Mouse (Mus musculus): Measurements from ENCODE around the gene Dmpk. TPM values are rescaled to one million over a fixed set of nuclear protein-coding genes. Genes with fewer than 3 reads are reported as not detected.

Dmpk gene
- polyA plus RNA-seq, 1 experiment from 2014 or later = 14.2 TPM

- TF ChIP-seq EP300 (IDR thresholded peaks at IDR 0.05; ENCODE audit: low read depth) = no peak
- TF ChIP-seq CTCF (IDR thresholded peaks at IDR 0.05; ENCODE audit: low read depth) = no peak
- Histone ChIP-seq H3K9me3 (ENCODE audit: low read length) (no peaks in the 10 kb centered on the region), H3K27me3 (ENCODE audit: insufficient read depth, low read length) (no peaks in the 10 kb centered on the region), H3K27ac (ENCODE audit: low read depth) (no peak overlapping the region), H3K4me1 (ENCODE audit: insufficient read depth) (peaks cover 21% of the 10 kb centered on the region), H3K9ac (replicated peaks) (no peak overlapping the region), H3K36me3 (replicated peaks; ENCODE audit: insufficient read depth, low read length) (no peaks in the 10 kb centered on the region), H3K4me3 (ENCODE audit: low read depth, low read length) (no peak overlapping the region), H3K4me2 (ENCODE audit: low read depth, low read length) (no peak overlapping the region)
- 79% methylated on average over 4 of the region's 4 CpGs for WGBS (ENCODE audit: insufficient replicate concordance)
- DNase-seq (no peak), ATAC-seq (no peak)
These were observed 38.0 kb downstream of the Dmpk start for GRCm38 (mm10) chr7:19121686-19122085.

GRCm38 (mm10) chr7:19124713-19125112 lies 41.1 kb downstream of the Dmpk start:
- no peak for DNase-seq
- no peak for TF ChIP-seq EP300 (IDR thresholded peaks at IDR 0.05; ENCODE audit: low read depth)
- TF ChIP-seq CTCF (IDR thresholded peaks at IDR 0.05; ENCODE audit: low read depth) = no peak
- no peak overlapping the region for H3K4me3 ChIP-seq (ENCODE audit: low read depth, low read length)
- H3K27me3 ChIP-seq (ENCODE audit: insufficient read depth, low read length) = no peaks in the 10 kb centered on the region
- 83% methylated on average over 6 of the region's 6 CpGs for WGBS (ENCODE audit: insufficient replicate concordance)
- no peak for ATAC-seq
- H3K4me2 ChIP-seq (ENCODE audit: low read depth, low read length) = no peak overlapping the region
- H3K9ac ChIP-seq (replicated peaks) = no peak overlapping the region
- H3K9me3 ChIP-seq (ENCODE audit: low read length) = no peaks in the 10 kb centered on the region
- no peak overlapping the region for H3K27ac ChIP-seq (ENCODE audit: low read depth)
- H3K4me1 ChIP-seq (ENCODE audit: insufficient read depth) = peaks cover 14% of the 10 kb centered on the region
- 0 out of 2 replicates have a peak, but pooled peaks cover 2% of the 10 kb centered on the region for H3K36me3 ChIP-seq (replicated peaks; ENCODE audit: insufficient read depth, low read length)

- TF ChIP-seq CTCF (IDR thresholded peaks at IDR 0.05; ENCODE audit: low read depth) (no peak), EP300 (IDR thresholded peaks at IDR 0.05; ENCODE audit: low read depth) (no peak)
- no peak overlapping the region for H3K4me3 ChIP-seq (ENCODE audit: low read depth, low read length)
- H3K4me1 ChIP-seq (ENCODE audit: insufficient read depth) = peaks cover 6% of the 10 kb centered on the region
- 88% methylated on average over 5 of the region's 5 CpGs for WGBS (ENCODE audit: insufficient replicate concordance)
- no peak overlapping the region for H3K4me2 ChIP-seq (ENCODE audit: low read depth, low read length)
- ATAC-seq = no peak
- H3K36me3 ChIP-seq (replicated peaks; ENCODE audit: insufficient read depth, low read length) = 0 out of 2 replicates have a peak, but pooled peaks cover 2% of the 10 kb centered on the region
- H3K27me3 ChIP-seq (ENCODE audit: insufficient read depth, low read length) = no peaks in the 10 kb centered on the region
- H3K9ac ChIP-seq (replicated peaks) = no peak overlapping the region
- no peak overlapping the region for H3K27ac ChIP-seq (ENCODE audit: low read depth)
- no peak for DNase-seq
- no peaks in the 10 kb centered on the region for H3K9me3 ChIP-seq (ENCODE audit: low read length)
These were observed 44.1 kb downstream of the Dmpk start for GRCm38 (mm10) chr7:19127744-19128143.

GRCm38 (mm10) chr7:19129396-19129795 lies 45.7 kb downstream of the Dmpk start:
- H3K27me3 ChIP-seq (ENCODE audit: insufficient read depth, low read length) = no peaks in the 10 kb centered on the region
- no peak for ATAC-seq
- H3K9me3 ChIP-seq (ENCODE audit: low read length) = no peaks in the 10 kb centered on the region
- H3K4me2 ChIP-seq (ENCODE audit: low read depth, low read length) = no peak overlapping the region
- peaks cover 6% of the 10 kb centered on the region for H3K4me1 ChIP-seq (ENCODE audit: insufficient read depth)
- no peak overlapping the region for H3K4me3 ChIP-seq (ENCODE audit: low read depth, low read length)
- no peak for DNase-seq
- H3K9ac ChIP-seq (replicated peaks) = no peak overlapping the region
- TF ChIP-seq EP300 (IDR thresholded peaks at IDR 0.05; ENCODE audit: low read depth) = no peak
- TF ChIP-seq CTCF (IDR thresholded peaks at IDR 0.05; ENCODE audit: low read depth) = no peak
- H3K36me3 ChIP-seq (replicated peaks; ENCODE audit: insufficient read depth, low read length) = 0 out of 2 replicates have a peak, but pooled peaks cover 2% of the 10 kb centered on the region
- H3K27ac ChIP-seq (ENCODE audit: low read depth) = no peak overlapping the region
- WGBS (ENCODE audit: insufficient replicate concordance) = 89% methylated on average over 5 of the region's 5 CpGs

- WGBS (ENCODE audit: insufficient replicate concordance) = 27% methylated on average over 4 of the region's 4 CpGs
- Histone ChIP-seq H3K9me3 (ENCODE audit: low read length) (no peaks in the 10 kb centered on the region), H3K9ac (replicated peaks) (no peak overlapping the region), H3K27ac (ENCODE audit: low read depth) (peak overlapping the region; percentile 19; the same call in 1 of the 2 replicates), H3K27me3 (ENCODE audit: insufficient read depth, low read length) (no peaks in the 10 kb centered on the region), H3K4me3 (ENCODE audit: low read depth, low read length) (peak overlapping the region; percentile 56; the same call in 1 of the 2 replicates), H3K36me3 (replicated peaks; ENCODE audit: insufficient read depth, low read length) (peaks cover 6% of the 10 kb centered on the region), H3K4me2 (ENCODE audit: low read depth, low read length) (peak overlapping the region; percentile 82), H3K4me1 (ENCODE audit: insufficient read depth) (peaks cover 6% of the 10 kb centered on the region)
- DNase-seq (no peak), ATAC-seq (no peak)
- TF ChIP-seq CTCF (IDR thresholded peaks at IDR 0.05; ENCODE audit: low read depth) = peak; percentile 30
- no peak for TF ChIP-seq EP300 (IDR thresholded peaks at IDR 0.05; ENCODE audit: low read depth)
These were observed 47.0 kb downstream of the Dmpk start for GRCm38 (mm10) chr7:19130657-19131056.

GRCm38 (mm10) chr7:19131324-19131848 lies 47.7 kb downstream of the Dmpk start:
- Histone ChIP-seq H3K4me2 (ENCODE audit: low read depth, low read length) (peak overlapping the region; percentile 82), H3K4me3 (ENCODE audit: low read depth, low read length) (peak overlapping the region; percentile 56), H3K27me3 (ENCODE audit: insufficient read depth, low read length) (no peaks in the 10 kb centered on the region), H3K27ac (ENCODE audit: low read depth) (peak overlapping the region; percentile 24; the same call in 1 of the 2 replicates), H3K9ac (replicated peaks) (peak overlapping the region; percentile 55), H3K36me3 (replicated peaks; ENCODE audit: insufficient read depth, low read length) (peaks cover 13% of the 10 kb centered on the region), H3K4me1 (ENCODE audit: insufficient read depth) (peaks cover 6% of the 10 kb centered on the region), H3K9me3 (ENCODE audit: low read length) (no peaks in the 10 kb centered on the region)
- TF ChIP-seq EP300 (IDR thresholded peaks at IDR 0.05; ENCODE audit: low read depth) = no peak
- peak; percentile 86 for TF ChIP-seq CTCF (IDR thresholded peaks at IDR 0.05; ENCODE audit: low read depth)
- ATAC-seq = peak; percentile 99
- WGBS (ENCODE audit: insufficient replicate concordance) = 3% methylated on average over 39 of the region's 39 CpGs
- DNase-seq = peak; percentile 95

Measured in liver, postnatal 0 days (tissue).